Mouse (Mus musculus) kidney, embryonic 16.5 days (tissue): ENCODE measurements around the gene Tmem39a. TPM values are rescaled to one million over a fixed set of nuclear protein-coding genes. Genes with fewer than 3 reads are reported as not detected.

Experiments used
- ATAC-seq: fragments of 200-750 bp; cut with Nextera tagmentation; 2 replicates; pipeline ENCODE4 v1.8.0; 2017; ENCODE audit warnings: moderate TSS enrichment; ENCODE audit not compliant: low FRiP score, low TSS enrichment
- H3K27ac ChIP-seq: fragments of 300-500 bp; sonication (generic); 2 replicates; pipeline ENCODE4 v1.5.1; 2014; ENCODE audit warnings: low read length
- H3K27me3 ChIP-seq: fragments of 300-500 bp; sonication (generic); 2 replicates; pipeline ENCODE4 v1.6.1; 2014; ENCODE audit warnings: low read length, control low read depth, mixed read lengths; ENCODE audit not compliant: insufficient read depth
- H3K36me3 ChIP-seq: fragments of 300-500 bp; sonication (generic); 2 replicates; pipeline ENCODE4 v1.6.1; 2014; ENCODE audit warnings: low read length, control low read depth, mixed read lengths; ENCODE audit not compliant: insufficient read depth
- H3K4me1 ChIP-seq: fragments of 300-500 bp; sonication (generic); 2 replicates; pipeline ENCODE4 v1.6.1; 2014; ENCODE audit warnings: low read length, control low read depth, mixed read lengths; ENCODE audit not compliant: insufficient read depth
- H3K4me2 ChIP-seq: fragments of 300-500 bp; sonication (generic); replicated peaks from 2 replicates; pipeline ENCODE4 v1.6.1; 2014; ENCODE audit warnings: low read depth, low read length
- H3K4me3 ChIP-seq: fragments of 300-500 bp; sonication (generic); 2 replicates; pipeline ENCODE4 v1.5.1; 2014; ENCODE audit warnings: mild to moderate bottlenecking, low read length
- H3K9ac ChIP-seq: fragments of 300-500 bp; sonication (generic); replicated peaks from 2 replicates; pipeline ENCODE4 v1.6.1; 2014; ENCODE audit warnings: low read length
- H3K9me3 ChIP-seq: fragments of 300-500 bp; sonication (generic); 2 replicates; pipeline ENCODE4 v1.6.1; 2016; ENCODE audit warnings: low read length, control low read depth
- WGBS: fragments of 180-500 bp; shearing (Covaris S2); extraction: QIAGEN DNeasy Blood & Tissue Kit; methylation state at CpG from one replicate; pipeline ENCODE4 v1.1.7; 2014; 5-methylcytosine and 5-hydroxymethylcytosine counted together
- polyA plus RNA-seq: library from polyadenylated mRNA; unstranded; fragments of >200 nt; fragmentation: Nextera tagmentation; extraction: Ambion mirVana; gene quantifications from 2 replicates; pipeline ENCODE4 v1.2.1, GENCODE M21; 2015

Gene Tmem39a
- polyA plus RNA-seq, 1 experiment from 2014 or later = 139 TPM

DNA sequence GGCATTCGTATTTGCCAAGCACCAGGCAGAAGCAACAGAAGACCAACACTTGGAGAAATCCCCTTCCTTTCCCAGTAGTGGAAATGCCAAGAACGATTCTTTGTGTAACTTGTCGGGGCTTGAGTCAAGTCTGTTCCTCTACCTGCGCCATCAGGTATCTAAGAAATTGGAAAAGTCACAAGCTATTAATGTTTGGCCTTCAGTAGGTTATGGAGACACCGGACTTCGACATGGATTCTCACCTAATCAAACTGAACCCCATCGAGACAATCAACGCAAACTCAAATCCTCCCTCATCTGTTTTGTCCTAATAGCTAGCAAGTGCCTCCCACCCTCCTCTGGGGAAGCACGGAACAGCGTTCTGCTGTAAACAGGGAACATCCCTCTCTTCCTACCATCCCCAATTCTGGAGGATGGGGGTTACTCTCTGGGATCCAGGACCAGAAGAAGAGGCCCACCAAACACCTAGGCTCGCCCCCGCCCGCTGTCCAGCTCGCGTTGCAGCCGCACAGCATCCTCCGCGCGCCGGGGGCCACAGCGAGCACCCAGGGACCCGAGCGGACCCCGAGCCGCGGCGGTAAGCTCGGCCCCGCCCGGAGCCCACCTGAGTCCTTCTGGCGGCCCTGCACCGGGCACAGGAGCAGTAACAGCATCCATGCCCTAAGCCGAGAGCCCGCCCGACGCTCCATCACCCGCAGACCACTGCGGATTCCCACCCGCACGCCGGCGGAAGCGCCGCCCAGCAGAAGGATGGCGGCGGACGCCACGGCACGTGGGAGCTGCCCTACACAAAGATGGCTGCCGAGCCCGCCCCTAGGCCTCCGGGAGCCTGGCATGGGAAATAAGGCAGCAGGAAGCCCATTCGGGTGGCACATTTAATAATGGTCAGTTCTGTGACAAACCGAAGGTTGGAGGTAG is 8.8 kb upstream of the Tmem39a start, which contains the start of gene Poglut1:
Gene Poglut1, minus strand, starts transcription at position 780 of the 918 bp plus-strand sequence.
- H3K36me3 ChIP-seq = peaks cover 16% of the 10 kb centered on the region
- H3K4me2 ChIP-seq = peak within 1 kb of the TSS; percentile 85
- WGBS = 2% methylated on average over 54 of the region's 54 CpGs
- H3K9me3 ChIP-seq = no peaks in the 10 kb centered on the region
- H3K9ac ChIP-seq = peak within 1 kb of the TSS; percentile 93
- peak within 1 kb of the TSS; percentile 95 for H3K4me3 ChIP-seq
- H3K4me1 ChIP-seq = peaks cover 13% of the 10 kb centered on the region
- ATAC-seq = peak; percentile 92
- H3K27me3 ChIP-seq = 0 out of 2 replicates have a peak, but pooled peaks cover 7% of the 10 kb centered on the region
- no peak within 1 kb of the TSS for H3K27ac ChIP-seq

DNA sequence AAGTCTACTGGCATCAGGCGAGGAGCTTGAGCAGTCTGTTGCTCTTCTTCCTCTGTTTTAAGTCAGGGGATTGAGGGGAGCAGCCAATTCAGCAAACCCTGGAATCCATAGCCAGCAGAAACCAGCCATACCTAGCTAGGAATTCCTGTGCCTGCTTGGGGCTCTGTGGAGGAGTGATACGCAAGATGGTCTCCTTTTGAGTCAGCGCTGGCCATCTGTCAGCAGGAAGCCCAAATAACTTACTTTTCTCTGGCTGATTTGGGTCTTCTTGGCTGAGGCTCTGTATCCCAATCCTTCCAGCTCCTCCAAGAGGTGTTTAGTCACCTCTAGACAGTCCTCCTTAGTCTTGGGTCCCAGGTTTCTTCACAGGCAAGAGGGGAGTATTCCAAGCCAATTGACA is 2.5 kb upstream of the Tmem39a start:
- Histone ChIP-seq H3K27me3 (peaks cover 18% of the 10 kb centered on the region), H3K9me3 (no peaks in the 10 kb centered on the region), H3K36me3 (no peaks in the 10 kb centered on the region), H3K27ac (no peak overlapping the region), H3K4me3 (no peak overlapping the region), H3K9ac (no peak overlapping the region), H3K4me1 (no peaks in the 10 kb centered on the region), H3K4me2 (no peak overlapping the region)
- no peak for ATAC-seq
- whole genome bisulfite sequencing = 85% methylated on average over 3 of the region's 3 CpGs

DNA sequence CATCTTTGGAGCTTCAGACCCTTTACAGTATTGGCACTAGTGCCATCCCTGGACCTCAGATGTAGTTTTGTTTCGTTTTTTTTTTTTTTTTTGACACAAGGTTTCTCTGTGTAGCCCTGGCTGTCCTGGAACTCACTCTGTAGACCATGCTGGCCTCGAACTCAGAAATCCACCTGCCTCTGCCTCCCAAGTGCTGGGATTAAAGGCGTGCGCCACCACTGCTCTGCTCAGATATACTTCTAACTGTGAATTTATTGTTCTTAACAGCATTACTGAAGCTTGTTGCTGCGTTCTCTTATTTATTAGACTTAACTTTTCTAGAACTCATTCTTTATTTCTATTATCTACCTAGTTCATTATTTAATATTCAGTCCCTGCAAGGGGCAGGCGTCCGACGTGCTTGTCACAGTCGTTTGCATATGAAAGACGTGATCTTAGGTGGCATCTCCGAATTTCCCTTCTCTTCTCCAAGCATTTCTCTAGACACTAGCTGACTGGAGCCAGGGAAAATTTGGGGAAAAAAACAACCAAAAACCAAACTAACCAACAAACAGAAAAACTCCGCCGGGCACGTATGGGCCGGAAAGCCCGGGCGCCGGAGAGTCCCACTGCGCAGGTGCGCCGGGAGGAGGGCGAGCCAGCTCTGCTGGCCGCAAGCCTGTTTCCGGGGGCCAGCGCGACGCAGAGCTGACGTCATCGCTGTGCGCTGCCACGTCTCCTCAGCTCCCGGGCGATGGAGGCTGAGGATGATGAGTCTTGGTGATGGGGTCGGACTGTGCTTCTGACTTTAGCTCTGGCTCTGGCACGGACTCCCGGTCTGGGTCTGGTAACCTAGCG is 3.9 kb downstream of the Tmem39a start:
- peak overlapping the region; percentile 82 for H3K27ac ChIP-seq
- WGBS = 8% methylated on average over 37 of the region's 37 CpGs

DNA sequence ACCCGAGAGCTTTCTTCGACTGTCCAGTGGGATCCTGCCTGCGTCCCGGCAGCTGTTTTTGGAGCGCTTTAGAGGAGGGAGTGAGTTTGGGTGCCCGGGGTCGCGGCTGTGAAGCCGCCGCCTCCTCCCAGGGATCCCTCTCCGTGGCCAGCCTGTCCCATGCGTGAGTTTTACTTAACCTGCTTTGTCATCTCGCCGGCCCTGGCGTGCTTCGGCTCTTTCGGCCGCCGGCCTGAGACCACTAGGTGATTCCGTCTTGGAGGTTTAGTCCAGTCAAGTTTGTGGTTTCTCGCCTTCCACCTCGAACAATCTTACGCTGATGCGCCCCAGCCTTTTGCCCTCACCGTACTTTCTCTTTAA is 4.5 kb downstream of the Tmem39a start:
- under 1% methylated on average over 25 of the region's 25 CpGs for WGBS
- peak; percentile 4; the same call in 1 of the 2 replicates for ATAC-seq

More for the DNA sequence above, 3.9 kb downstream of the Tmem39a start:
- Histone ChIP-seq H3K27me3 (peaks cover 11% of the 10 kb centered on the region; the same call in 1 of the 2 replicates), H3K9ac (peak overlapping the region; percentile 97), H3K36me3 (peaks cover 21% of the 10 kb centered on the region), H3K4me3 (peak overlapping the region; percentile 91), H3K9me3 (no peaks in the 10 kb centered on the region), H3K4me1 (peaks cover 10% of the 10 kb centered on the region), H3K4me2 (peak overlapping the region; percentile 71)
- peak; percentile 97 for ATAC-seq

GRCm38 (mm10) chr16:38563516-38563915 is 5.0 kb downstream of the Tmem39a start:
- no peak for ATAC-seq
- Histone ChIP-seq H3K27ac (no peak overlapping the region), H3K9me3 (no peaks in the 10 kb centered on the region), H3K27me3 (peaks cover 11% of the 10 kb centered on the region; the same call in 1 of the 2 replicates), H3K4me2 (peak overlapping the region; percentile 71), H3K9ac (peak overlapping the region; percentile 97), H3K36me3 (peaks cover 31% of the 10 kb centered on the region), H3K4me1 (peaks cover 10% of the 10 kb centered on the region), H3K4me3 (peak overlapping the region; percentile 91)
- 25% methylated on average over 10 of the region's 10 CpGs for WGBS

More for the DNA sequence above, 4.5 kb downstream of the Tmem39a start:
- Histone ChIP-seq H3K9ac (peak overlapping the region; percentile 97), H3K27me3 (peaks cover 11% of the 10 kb centered on the region; the same call in 1 of the 2 replicates), H3K4me3 (peak overlapping the region; percentile 91), H3K4me2 (peak overlapping the region; percentile 71), H3K4me1 (peaks cover 10% of the 10 kb centered on the region), H3K9me3 (no peaks in the 10 kb centered on the region), H3K27ac (peak overlapping the region; percentile 82), H3K36me3 (peaks cover 25% of the 10 kb centered on the region)

DNA sequence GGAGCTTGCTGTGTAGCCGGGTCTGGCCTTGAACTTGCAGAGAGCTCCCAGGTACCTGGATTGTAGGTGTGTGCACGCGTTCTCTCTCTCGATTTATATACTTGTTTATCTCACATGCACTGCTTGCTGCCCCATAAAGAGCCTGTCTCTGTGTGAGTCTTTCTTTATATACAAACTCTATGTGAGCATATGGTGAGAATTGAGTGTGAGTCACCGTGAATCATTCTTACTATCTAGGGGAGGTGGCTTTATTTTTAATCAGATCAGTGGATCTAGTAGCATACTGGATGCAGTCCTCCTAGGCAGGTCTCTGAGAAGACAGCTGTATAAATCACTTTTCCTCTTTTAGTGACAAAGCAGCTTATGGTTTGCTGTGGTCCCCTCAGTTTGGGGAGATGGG is 9.7 kb downstream of the Tmem39a start:
- Histone ChIP-seq H3K36me3 (peaks cover 66% of the 10 kb centered on the region), H3K27me3 (no peaks in the 10 kb centered on the region), H3K27ac (no peak overlapping the region), H3K4me3 (no peak overlapping the region), H3K4me1 (peaks cover 10% of the 10 kb centered on the region), H3K4me2 (no peak overlapping the region), H3K9ac (no peak overlapping the region), H3K9me3 (no peaks in the 10 kb centered on the region)
- ATAC-seq = no peak
- WGBS = 95% methylated on average over 5 of the region's 5 CpGs

GRCm38 (mm10) chr16:38571481-38571880 is 13.0 kb downstream of the Tmem39a start:
- H3K4me3 ChIP-seq = no peak overlapping the region
- H3K4me1 ChIP-seq = no peaks in the 10 kb centered on the region
- no peak overlapping the region for H3K9ac ChIP-seq
- H3K27me3 ChIP-seq = no peaks in the 10 kb centered on the region
- 94% methylated on average over 3 of the region's 3 CpGs for WGBS
- H3K27ac ChIP-seq = no peak overlapping the region
- H3K4me2 ChIP-seq = no peak overlapping the region
- H3K36me3 ChIP-seq = peaks cover 64% of the 10 kb centered on the region
- no peak for ATAC-seq
- no peaks in the 10 kb centered on the region for H3K9me3 ChIP-seq

- no peaks in the 10 kb centered on the region for H3K27me3 ChIP-seq
- H3K9ac ChIP-seq = no peak overlapping the region
- H3K9me3 ChIP-seq = no peaks in the 10 kb centered on the region
- no peaks in the 10 kb centered on the region for H3K4me1 ChIP-seq
- peaks cover 63% of the 10 kb centered on the region for H3K36me3 ChIP-seq
- no peak overlapping the region for H3K4me3 ChIP-seq
- ATAC-seq = no peak
- no peak overlapping the region for H3K4me2 ChIP-seq
- no peak overlapping the region for H3K27ac ChIP-seq
- WGBS = 89% methylated on average over 7 of the region's 7 CpGs
Measured at GRCm38 (mm10) chr16:38584761-38585160, 26.3 kb downstream of the Tmem39a start.

DNA sequence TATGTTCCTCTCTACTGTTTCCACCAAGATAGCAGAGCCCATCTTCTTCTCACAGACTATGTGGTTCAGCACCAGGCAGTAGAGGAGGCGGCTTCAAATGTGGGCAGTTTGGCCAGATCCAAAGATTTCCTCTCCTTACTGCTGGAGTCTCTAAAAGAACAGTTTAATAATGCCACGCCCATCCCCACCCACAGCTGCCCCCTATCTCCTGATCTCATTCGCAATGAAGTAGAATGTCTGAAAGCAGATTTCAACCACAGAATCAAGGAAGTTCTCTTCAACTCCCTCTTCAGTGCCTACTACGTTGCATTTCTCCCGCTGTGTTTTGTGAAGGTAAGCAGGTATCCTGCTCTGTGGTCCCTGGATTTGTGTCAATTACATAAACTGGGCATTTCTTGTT is 26.7 kb downstream of the Tmem39a start:
- H3K27ac ChIP-seq = no peak overlapping the region
- H3K4me3 ChIP-seq = no peak overlapping the region
- H3K4me2 ChIP-seq = no peak overlapping the region
- no peaks in the 10 kb centered on the region for H3K27me3 ChIP-seq
- 91% methylated on average over 5 of the region's 5 CpGs for WGBS
- H3K4me1 ChIP-seq = no peaks in the 10 kb centered on the region
- no peak overlapping the region for H3K9ac ChIP-seq
- no peak for ATAC-seq
- H3K36me3 ChIP-seq = peaks cover 67% of the 10 kb centered on the region
- H3K9me3 ChIP-seq = no peaks in the 10 kb centered on the region
